Mouse (Mus musculus): ENCODE measurements around the gene Esr2.
"Not testable (repeated sequence)": the region's sequence is repeated elsewhere in the genome, so short reads cannot be mapped to it uniquely, and the experiment has no call there.

The Esr2 gene

GRCm38 (mm10) chr12:76177000-76177863 lies at the start of gene Esr2:
TSS of gene Esr2 (minus strand) at chr12:76177259.
- DNase-seq (ENCODE audit: low read depth), result peak; percentile 24

GRCm38 (mm10) chr12:76222104-76222503 lies 45.0 kb upstream of the Esr2 start:
- DNase-seq (ENCODE audit: low read depth), result not testable (repeated sequence)

- DNase-seq (ENCODE audit: low read depth), result no peak
Measured at GRCm38 (mm10) chr12:76216716-76217115, 39.7 kb upstream of the Esr2 start.

DNA sequence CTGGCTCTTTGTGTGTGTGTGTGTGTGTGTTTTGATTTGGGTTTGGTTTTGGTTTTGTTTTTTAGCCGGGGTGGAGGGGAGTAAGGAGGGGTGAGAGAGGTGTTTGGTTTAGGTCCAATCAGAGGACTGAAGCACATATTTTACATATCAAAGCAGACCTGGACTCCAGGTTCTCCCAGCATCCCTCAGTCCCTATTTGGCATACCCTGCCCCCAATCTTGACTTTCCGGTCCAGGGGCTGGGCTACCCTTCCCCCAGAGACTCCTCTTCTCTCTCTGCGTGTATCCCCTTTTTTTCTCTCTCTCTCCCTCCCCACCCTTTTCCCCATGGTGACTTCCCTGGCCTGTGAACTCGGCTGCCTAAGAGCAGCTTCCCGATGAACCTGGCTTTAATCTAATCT lies 38.1 kb upstream of the Esr2 start:
- no peak for DNase-seq (ENCODE audit: low read depth)

DNA sequence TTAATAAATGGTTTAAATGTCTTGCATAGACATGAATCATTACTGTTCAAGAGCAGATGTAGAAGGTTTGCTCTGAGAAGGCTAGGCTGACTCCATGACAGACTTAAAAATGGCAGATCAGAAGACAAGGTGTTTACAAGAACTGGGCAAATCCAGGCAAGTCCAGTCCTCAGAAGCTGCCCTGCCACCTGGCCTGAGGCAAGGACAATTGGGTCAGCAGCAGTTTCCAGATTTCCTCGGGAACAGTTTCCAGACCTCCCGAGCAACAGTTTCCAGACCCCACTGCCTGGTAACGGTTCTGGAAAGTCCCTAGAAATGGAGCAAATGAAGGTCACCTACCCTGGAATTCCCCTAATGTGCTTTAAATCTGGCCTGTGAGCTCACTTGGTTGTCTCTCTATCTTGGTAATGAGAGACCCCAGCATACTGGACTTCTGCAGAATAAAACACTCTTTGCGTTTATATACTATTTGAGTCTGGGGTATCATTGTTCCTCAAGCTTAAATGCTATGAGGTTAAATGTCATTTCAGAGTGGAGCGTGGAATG lies 32.4 kb upstream of the Esr2 start:
- DNase-seq (ENCODE audit: low read depth), result no peak

GRCm38 (mm10) chr12:76200326-76200725 lies 23.3 kb upstream of the Esr2 start:
- peak; percentile 27 for DNase-seq (ENCODE audit: low read depth)

DNA sequence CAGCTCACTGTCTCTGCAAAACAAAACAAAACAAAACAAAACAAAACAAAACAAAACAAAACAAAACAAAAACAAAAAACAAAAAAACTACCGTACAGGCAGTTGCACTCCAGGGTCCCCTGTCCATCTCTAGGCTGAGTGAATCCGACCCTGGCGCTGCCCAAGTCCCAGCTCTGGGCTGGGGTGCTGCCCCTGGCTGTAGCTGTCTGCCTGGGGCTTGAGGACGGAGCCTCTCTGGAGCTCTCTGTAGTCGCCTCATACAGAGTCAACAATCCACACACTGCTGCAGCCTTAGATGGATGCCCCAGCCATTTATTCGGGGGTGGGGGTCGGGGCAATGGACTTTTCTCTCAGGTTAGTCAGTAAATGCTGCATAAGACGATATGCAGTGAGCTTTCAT lies 20.0 kb upstream of the Esr2 start:
- DNase-seq (ENCODE audit: low read depth), result no peak

- peak; percentile 87 for DNase-seq (ENCODE audit: low read depth)
Measured at GRCm38 (mm10) chr12:76196709-76197054, 19.6 kb upstream of the Esr2 start.

DNA sequence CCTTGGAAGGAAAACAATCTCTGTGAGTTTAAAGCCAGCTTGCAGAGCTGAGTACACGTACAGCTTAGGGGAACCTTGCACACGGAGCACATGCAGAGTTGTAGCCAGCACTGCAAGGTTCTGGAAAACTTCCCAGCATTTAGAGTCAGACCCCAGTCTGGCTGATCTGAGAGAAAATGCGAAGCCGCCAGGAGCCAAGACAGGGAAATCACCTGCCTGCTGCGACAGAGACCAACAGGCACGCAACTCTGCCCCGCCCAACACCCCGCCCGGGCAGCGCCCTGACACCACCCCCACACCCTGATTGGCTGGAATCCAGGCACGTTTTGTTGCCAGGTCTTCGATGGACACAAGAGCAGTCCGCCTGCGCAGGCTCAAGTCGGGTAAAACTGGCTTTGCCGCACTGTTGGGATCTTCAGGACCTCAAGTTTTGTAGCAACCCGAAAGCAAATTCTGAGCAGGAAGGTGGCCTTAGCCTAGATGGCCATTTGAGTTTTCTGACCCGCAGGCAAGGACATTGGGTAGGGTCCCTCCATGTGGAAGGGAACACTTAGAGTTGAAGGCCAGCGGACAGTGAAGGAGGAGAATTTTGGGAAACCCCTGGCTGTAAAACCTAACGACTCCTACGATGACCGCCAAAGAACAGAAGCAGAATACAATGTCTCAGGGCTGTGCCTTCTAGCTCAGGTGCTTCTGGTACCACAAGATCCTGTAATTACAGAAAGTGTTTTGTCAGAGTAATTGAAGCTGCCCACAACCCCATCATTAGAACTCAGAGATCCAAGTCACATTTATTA lies 19.1 kb upstream of the Esr2 start:
- peak; percentile 67 for DNase-seq (ENCODE audit: low read depth)

DNA sequence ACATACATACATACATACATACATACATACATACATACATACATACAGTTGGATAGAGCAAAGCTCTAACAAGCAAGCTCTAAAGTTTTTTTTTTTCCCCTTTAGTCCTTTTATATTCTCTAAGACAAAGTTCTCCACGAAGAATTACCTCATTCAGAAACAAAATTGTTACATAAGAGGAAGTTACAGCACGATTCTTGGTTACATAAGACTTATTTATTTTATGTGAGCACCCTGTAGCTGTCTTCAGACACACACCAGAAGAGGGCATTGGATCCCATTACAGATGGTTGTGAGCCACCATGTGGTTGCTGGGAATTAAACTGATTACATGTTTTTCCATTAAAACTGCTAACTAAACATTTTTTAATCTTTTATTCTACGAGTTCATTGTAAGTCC lies 17.5 kb upstream of the Esr2 start:
- no peak for DNase-seq (ENCODE audit: low read depth)

DNA sequence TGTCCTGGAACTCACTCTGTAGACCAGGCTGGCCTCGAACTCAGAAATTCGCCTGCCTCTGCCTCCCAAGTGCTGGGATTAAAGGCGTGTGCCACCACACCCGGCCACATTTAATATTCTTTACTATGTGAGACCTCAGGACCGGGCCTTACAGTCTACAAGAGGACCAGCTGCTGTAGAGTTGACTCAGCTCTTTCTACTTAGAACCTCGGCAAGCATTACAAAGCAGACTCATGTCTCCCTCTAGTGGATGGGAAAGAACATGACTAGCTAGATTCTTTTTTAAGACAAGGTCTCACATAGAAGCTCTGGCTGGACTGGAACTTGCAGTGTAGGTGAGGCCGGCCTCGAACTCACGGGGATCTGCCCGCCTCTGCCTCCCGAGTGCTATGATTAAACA lies 13.9 kb upstream of the Esr2 start:
- peak; percentile 75 for DNase-seq (ENCODE audit: low read depth)

GRCm38 (mm10) chr12:76187849-76188248 lies 10.8 kb upstream of the Esr2 start:
- peak; percentile 70 for DNase-seq (ENCODE audit: low read depth)

- DNase-seq (ENCODE audit: low read depth), result no peak
Measured at GRCm38 (mm10) chr12:76186473-76186872, 9.4 kb upstream of the Esr2 start.

GRCm38 (mm10) chr12:76185167-76185816 lies 8.2 kb upstream of the Esr2 start:
- DNase-seq (ENCODE audit: low read depth), result no peak

DNA sequence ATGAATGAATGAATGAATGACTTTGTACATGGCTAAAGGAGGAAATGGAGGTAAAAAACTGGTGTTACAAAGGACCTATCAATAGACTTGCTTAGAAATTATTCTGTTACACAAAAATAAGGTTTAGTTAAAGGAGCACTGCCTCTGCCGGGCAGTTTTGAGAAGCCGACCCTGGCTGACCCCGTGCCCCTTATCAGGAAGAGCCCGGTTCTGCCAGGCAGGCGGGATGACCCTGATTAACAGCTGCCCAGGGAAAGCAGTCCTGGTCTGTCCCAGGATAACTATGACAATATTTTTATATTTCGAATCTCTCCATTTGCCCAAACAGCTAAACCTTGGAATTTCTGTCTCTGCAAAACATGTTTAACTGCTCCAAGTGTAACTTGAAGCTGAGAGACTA lies 7.2 kb upstream of the Esr2 start:
- no peak for DNase-seq (ENCODE audit: low read depth)

- no peak for DNase-seq (ENCODE audit: low read depth)
Measured at GRCm38 (mm10) chr12:76182831-76183230, 5.8 kb upstream of the Esr2 start.

DNA sequence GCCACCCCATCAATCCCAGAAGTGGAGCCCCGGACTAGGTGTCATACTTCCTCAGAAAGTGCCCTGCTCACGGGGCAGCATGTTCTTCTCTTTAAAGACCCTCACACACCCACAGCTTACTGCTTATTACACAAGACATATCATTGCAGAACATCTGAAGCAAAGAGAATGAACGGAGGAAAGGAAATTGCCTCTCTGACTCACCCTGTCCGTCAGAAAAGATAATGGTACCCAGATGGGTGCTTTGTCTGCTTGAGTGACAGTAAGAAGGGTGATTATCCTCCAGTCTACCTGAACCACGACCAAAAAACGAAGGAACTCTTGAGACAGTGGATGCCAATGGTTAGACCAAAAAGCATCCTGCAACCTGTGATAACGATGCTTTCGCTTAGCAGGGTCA lies 4.4 kb upstream of the Esr2 start:
- DNase-seq (ENCODE audit: low read depth), result no peak

- DNase-seq (ENCODE audit: low read depth), result no peak
Measured at GRCm38 (mm10) chr12:76180442-76180841, 3.4 kb upstream of the Esr2 start.

GRCm38 (mm10) chr12:76179527-76179926 lies 2.5 kb upstream of the Esr2 start:
- no peak for DNase-seq (ENCODE audit: low read depth)

DNA sequence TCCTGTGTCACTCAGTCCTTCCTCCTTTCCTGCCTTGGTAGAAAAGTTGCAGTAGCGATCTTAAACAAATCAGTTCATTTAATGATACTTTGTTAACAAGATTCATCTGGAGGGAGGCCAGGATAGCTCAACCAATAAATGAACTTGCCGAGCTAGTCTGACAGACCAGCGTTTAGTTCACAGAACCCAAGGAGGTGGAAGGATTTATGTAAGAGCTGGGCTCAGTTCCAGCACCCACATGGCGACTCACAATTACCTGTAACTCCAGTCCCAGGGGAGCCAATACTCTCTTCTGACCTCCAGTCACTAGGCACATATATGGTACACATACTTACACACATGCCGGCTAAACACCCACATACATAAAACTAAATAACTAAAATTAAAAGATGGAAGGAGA lies 2.0 kb upstream of the Esr2 start:
- DNase-seq (ENCODE audit: low read depth), result no peak

DNA sequence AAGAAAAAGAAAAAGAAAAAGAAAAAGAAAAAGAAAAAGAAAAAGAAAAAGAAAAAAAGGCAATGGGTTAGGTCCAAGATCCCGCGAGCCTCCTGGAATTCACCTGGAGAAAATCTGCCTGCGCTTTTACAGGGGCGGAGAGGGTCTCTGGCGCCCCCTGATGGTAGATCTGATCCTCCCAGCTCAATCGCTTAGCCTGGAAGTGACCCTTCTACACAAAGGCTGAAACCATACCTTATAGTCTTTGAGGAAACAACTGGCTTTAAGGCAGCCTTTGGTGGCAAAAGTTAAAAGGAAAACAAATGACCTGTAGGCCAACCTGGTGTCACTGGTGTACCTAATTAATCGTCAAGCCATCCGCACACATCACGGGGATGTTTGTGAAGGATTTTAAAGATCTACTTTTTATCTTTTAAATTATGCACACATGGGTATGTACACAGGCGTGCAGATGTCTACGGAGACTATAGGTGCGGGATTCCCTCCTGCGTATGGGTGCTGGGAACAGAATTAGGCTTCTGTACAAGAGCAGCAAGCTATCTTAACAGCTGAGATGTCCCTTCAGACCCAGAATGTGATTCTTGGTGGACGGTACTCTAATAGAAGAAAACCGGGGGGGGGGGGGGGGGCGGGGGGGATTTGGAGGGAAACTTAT lies 932 bp upstream of the Esr2 start:
- DNase-seq (ENCODE audit: low read depth), result peak; percentile 84

DNA sequence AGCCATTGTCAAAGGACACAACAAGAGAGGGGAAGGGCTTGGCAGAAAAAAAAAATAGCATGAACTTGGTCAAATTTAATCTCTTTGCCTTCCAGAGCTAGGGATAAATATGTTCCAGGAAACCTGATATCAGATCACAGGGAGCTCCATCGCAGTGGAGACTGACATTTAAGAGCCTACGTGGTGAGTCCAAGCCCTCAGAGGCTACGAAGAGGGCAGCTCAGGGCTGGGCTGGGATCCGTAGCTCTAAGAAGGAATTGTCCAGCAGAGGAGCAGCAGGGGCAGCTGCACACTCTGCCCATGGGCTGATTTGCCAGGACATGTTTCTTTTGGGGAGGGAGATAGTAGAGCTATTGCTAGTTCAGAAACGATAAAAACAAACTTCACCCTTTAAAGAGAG lies 11.4 kb downstream of the Esr2 start:
- DNase-seq (ENCODE audit: low read depth), result no peak
